Mouse (Mus musculus) ES-Bruce4 (cell line): Measurements from ENCODE around the gene AU021092.

ENCODE experiments used
- CTCF ChIP-seq: IDR thresholded peaks from one replicate; pipeline ENCODE4 v1.8.1; 2011; ENCODE audit warnings: low read depth, low read length
- POLR2A ChIP-seq: IDR thresholded peaks from one replicate; pipeline ENCODE4 v1.8.1; 2011; ENCODE audit warnings: low read length; ENCODE audit not compliant: insufficient read depth

DNA sequence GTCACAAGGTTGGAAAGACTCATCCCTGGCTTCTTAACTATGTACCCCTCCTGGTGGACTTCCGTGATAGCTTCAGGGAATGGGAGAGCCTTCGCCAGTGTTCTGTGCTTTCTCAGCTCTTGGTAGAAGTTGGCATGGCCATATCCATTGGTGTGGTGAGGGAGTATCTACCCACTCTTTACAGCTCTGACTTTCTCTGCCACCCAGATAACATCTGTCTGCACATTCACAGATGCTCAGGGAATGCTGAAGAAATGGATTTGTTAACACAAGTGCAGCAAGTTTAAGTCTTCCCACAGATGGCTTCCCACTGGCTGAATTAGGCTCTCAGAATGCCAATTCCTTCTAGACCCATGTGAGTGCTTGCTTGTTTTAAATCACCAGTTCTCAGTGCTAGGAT, 8.0 kb downstream of the AU021092 start:
- TF ChIP-seq CTCF = no peak
- TF ChIP-seq POLR2A = no peak
